Mouse (Mus musculus): Measurements from ENCODE around the gene Gm49366.
A peak's percentile ranks its signal among the peaks of the same experiment; 100 is the strongest.
"Not testable (repeated sequence)": the region's sequence is repeated elsewhere in the genome, so short reads cannot be mapped to it uniquely, and the experiment has no call there.

The Gm49366 gene

DNA sequence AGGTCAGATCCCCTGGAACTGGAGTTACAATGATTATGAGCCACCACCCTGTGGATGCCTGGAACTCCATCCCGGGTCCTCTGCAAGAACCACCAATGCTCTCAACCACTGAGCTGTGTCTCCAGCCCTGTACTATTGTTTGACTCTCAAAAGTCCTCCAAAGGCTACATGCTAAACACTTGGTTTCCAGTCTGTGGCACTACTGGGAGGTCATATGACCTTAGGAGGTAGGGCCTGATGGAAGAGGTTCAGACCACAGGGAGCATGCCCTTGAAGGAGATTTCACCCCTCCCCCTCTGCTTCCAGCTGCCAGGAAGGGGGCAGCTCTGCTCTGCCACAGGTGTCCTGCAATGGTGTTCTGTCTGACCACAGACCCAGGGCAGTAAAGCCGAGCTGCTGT, 5.4 kb upstream of the Gm49366 start:
- not testable (repeated sequence) for DNase-seq

DNA sequence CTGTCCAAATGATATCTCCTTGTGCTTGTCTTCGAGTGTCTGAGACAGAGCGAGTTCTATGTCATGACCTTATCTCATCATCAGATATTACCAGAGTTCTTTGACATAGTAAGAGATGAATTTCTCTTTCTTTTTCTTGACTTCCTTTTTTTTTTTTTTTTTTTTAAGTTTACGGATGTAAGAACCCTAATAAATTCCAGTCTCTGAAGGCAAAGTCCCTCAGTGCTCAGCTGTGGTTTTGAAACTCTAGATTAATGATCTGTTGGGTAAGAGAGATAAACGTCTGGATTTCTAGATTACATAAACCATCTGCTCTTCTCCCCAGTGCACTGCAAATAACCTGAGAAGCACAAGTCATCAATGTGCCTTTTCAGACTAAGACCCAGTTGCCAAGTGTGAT, 4.6 kb upstream of the Gm49366 start:
- DNase-seq = no peak

DNA sequence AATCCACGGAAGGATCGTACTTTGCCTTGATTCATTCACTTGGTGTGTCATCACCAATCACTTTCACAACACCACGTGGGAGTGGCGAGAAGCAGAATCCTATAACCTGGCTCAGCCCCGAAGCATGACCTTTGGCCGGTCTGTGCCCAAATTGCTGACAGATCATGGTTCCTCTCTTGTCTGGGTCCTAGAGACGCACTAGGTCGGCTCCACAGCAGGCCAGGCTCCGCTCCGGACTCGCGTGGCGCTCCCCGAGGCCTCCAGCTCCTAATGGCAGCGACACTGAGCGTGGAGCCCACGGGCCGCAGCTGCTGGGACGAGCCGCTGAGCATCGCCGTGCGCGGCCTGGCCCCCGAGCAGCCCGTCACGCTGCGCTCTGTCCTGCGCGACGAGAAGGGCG, 494 bp upstream of the Gm49366 start, which contains the start of gene Acot4:
Gene Acot4, plus strand, starts transcription at position 139 of the 400 bp plus-strand sequence.
- DNase-seq = peak; percentile 83 to 90

DNA sequence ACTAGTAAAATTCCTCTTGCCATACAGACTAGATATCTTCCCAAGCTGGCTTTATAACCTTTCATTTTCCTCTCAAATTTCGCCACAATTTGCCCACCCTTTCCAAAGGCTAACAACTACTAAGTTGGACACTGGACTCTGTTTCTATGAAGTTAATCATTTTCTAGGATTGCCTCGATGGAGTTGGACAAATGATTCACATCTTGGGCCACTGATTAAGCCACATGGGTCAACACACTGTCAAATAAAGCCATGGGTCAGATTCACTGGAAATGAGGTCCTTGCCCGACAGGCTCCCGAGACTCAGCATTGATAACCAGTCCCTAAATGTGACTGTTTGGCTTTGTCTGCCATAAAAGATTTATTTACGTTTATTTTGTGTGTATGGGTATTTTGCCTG, 3.5 kb downstream of the Gm49366 start:
- DNase-seq = peak; percentile 64 to 85

DNA sequence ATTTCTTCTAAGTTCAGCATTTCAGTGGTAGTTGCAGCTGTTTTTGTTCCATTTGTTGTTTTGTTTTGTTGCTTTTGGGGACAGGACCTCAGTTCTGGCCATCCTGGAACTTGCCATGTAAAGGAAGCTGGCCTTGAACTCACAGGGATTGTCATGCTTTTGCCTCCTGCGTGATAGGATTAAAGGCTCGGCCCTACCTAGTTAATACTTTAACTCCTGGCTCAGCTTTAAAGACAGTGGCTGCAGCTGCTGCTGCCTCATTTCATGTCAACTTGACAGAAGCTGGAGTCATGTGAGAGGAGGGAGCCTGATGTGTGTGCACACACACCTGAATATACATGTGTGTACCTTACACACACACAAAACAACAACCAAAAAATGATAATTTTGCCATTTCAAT, 5.3 kb downstream of the Gm49366 start:
- DNase-seq = peak; percentile 42 to 60

DNA sequence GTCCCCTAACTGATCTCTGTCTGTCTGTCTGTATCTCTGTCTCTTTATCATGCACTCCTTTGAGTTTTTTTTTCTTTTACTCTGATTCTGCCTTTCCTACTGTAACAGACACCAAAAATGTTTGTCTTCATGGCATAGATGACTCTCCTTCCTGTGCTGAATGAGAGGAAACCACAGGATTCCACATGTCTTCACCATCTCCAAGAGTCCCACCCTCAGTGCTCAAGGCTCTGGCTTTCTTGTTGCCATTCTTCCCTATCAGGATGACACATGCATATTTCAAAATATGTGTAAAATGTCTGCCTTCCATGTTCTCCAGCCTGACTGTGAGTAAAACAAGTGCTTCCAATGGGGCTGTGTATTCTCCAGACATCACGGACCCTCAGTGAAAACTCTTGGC, 8.2 kb downstream of the Gm49366 start:
- no peak for DNase-seq

DNA sequence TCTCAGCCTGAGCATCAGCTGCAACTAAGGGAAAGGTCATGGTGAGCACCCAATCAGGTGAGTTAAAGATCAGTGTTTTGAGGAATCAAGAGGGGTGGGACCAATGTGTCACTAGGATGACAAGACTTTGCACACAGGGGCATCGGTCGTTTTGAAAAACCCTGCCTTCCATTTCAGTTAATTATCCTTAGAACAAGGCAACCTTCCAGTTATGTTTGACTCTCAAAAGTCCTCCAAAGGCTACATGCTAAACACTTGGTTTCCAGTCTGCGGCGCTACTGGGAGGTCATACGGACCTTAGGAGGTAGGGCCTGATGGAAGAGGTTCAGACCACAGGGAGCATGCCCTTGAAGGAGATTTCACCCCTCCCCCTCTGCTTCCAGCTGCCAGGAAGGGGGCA, 12.0 kb downstream of the Gm49366 start:
- peak; percentile 74 to 82 for DNase-seq

DNA sequence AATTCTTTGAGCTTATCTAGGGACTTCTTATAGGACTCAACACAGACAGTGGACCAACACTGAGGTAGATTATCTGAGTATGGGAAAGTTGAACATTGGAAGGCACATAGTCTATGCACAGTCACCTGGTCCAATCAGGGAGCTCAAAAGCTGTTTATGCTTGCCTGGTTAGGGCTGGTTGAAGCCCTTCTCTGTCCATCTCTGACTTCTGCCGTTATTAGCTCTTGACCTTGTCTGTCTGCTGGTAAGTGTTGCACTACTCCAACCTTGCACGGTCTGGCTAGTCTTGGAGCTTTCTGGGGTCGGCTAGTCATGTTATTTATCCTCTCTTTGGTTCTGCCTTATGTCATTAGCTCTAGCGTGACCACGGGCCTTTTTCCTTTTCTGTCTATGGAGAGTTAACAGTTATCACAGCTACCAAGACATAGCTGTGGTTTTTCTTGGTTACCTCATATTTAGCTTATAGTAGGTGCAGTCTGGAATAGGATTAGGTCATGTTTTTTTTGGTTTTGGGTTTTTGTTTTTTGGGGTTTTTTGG, 13.3 kb downstream of the Gm49366 start, which contains the start of gene Acot3:
Gene Acot3, plus strand, starts transcription at position 208 of the 538 bp plus-strand sequence.
- DNase-seq = peak; percentile 36 to 66

DNA sequence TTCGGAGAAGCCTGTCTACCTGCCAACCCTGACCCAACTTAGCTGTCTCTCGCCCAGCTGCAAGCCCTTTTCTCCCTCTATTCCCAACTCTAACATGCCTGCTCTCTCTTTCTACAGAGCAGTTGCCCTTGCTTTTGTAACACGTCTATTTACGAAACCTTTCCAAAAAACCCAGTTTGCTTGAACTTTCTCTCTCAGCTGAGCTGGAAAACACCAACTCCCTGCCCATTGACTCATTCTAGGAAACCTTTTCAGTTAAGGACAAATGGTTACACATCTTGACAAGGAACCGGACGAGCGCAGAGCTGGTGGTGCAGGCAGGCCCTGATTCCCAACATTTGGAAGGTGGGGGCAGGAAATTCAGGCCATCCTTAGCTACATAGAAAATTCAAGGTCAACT, 13.9 kb downstream of the Gm49366 start:
- DNase-seq = peak in 1 of 2 experiments; percentile 39

DNA sequence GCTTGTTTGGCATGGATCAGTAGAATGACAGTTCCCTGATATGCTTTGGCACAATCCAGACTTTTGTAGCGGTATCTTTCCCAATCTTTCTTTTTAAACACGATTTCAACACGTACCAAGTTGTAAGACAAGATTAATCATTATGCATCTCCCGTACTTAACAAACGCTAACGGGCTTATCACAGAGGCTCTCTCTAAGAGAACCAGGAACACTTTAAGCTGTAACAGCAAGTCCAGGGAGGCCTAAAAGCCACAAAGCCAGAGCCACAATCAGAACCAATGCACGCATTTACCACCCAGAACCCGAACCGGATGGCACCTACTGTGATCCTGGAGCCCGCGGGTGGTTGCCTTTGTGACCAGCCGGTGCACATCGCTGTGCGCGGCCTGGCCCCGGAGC, 14.4 kb downstream of the Gm49366 start:
- peak in 1 of 2 experiments; percentile 47 for DNase-seq

DNA sequence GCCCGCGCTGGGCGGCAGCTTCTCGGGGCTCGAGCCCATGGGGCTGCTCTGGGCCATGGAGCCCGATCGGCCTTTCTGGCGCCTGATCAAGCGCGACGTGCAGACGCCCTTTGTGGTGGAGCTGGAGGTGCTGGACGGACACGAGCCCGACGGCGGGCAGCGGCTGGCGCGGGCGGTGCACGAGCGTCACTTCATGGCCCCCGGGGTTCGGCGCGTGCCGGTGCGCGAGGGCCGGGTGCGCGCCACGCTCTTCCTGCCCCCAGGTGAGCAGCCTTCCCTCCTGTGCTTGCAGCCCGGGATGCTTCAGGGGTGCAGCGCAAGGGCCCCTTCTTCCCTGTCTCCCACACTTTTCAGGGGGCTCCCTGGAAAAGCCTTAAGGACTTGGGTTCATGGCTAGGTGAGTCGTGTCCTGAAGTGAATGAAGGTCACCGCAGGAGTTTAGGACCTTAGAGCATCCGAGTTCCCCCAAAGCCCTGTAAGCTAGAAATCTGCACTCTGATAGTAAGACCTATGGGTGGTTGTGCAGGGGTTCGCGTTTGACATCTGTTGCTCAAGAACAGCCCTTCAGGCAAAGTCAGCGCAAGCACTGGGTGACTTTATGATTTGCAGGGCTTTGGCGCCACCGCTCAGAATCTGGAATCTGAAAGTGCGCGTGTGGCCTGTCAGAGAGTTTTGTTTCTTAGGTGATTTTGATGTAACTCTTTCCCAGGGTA, 15.1 kb downstream of the Gm49366 start:
- DNase-seq = peak; percentile 71 to 73

DNA sequence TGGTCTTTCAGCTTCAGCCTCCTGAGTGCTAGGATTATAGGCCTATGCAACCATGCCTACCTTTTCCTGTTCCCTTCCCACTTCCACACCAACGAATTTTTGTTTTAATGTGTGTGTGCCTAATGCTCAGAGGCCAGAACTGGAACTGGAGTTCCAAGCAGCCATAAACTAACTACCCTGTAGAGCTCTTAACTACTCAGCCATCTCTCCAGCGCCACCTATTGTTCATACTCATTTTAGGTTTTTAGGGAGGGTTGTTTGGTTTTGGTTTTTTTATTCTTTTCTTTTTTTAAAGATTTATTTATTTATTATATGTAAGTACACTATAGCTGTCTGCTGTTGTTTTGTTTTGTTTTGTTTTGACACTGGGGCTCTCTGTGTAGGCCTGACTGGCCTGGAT, 22.2 kb downstream of the Gm49366 start:
- peak; percentile 33 to 54 for DNase-seq

DNA sequence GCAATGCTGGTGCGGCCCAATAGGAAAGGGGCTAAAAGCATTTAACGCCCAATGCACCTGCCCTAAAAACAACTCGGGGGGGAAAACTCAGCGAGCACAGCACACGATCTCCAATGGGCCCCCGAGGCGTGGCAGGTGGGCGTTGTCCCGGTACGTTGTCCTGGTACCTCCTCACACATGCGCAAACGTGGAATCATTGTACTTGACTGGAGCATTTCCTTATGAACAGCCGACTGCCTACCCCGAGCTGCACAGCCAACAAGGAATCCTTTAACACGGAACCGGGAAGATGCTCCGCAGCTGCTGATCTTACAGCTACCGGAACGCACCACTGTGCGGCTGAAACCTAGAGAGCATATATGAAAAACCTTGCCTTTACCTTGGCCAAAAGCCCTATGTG, 23.6 kb downstream of the Gm49366 start:
- no peak for DNase-seq

DNA sequence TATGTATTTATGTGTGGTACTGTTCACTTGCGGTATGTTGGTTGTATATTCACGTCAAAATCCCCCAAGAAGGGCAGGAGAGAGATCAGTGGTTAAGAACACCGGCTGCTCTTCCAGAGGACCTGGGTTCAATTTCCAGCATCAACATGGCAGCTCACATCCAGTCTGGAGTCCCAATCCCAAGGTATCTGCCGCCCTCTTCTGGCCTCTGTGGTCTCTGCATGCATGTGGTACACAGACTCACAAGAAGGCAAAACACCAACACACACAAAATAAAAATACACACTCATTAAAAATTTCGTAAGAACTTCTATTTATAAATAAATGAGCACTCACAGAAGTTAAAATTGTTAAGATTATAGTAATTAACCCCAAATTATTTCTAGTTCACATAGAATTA, 24.5 kb downstream of the Gm49366 start:
- DNase-seq = peak in 1 of 2 experiments; percentile 71

DNA sequence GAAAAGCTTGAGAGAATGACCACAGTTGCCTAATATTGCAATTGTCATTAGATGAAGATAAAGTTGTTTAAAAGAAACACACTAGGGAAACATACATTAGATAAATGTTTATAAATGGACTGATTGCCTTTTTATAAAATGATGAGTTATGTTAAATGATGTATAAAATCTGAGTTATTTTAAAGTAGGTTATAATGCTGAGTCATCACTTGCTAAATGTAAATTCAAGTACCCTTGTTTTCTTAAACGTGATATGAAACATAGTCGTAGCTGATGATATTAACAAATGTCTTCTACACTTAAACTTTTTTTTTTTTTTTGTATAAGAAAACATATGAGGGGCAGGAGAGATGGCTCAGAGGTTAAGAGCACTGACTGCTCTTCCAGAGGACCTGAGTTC, 25.1 kb downstream of the Gm49366 start:
- DNase-seq = no peak

DNA sequence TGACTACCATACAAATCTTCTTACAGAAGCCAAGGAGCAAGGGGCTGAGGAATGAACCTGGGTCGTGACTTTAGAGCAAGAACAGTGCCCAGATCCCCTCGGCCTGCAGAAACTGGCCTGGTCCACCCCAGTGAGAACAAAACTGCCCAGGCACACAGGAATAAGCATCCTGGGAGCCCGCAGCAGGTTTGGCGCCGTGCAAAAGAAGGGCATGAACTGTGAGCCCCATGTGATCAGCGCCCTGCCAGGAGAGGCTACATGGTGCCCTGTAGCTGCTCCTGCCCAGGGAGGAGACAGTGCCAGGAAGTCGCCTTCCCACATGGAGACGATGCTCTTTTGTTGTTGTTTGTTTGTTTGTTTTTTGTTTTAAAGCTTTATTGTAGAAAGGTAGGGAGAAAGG, 25.9 kb downstream of the Gm49366 start:
- peak; percentile 71 to 78 for DNase-seq

DNA sequence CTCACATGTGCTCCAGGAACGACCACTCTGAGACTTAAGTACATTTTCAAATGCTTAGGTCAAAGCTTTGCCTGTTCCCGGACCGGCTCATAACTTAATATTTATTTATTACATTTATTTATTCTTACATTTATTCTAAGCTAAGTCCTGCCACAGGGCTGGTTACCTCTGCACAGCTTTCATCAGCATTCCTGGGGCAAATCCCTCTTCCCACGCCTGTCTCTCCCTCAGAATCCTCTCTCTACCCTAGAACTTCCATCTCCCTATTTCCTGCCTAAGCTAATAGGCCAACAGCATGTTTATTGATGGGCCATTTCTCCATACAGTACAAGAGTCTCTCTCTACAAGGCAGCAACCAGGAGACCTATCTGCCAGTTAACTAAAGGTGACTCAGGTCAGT, 29.0 kb downstream of the Gm49366 start:
- no peak for DNase-seq

DNA sequence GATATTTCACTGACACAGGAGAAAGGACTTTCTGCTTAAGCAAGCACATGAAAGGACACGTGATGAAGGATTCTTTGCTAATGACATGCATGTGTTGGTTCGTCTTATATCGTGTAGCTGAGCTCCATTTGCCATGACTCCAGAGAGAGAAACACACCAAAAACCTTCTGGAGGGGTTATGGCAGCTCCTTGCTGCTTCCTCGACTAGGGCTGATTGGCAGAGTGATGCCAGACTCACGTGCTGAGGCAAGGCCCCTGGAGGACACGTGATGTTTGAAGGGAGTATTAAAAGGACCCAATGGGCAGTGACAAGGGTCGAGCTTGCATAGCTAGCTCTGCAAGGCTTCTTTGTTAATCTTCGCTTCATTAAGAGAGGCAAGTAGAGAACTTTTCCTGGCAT, 29.6 kb downstream of the Gm49366 start:
- no peak for DNase-seq

DNA sequence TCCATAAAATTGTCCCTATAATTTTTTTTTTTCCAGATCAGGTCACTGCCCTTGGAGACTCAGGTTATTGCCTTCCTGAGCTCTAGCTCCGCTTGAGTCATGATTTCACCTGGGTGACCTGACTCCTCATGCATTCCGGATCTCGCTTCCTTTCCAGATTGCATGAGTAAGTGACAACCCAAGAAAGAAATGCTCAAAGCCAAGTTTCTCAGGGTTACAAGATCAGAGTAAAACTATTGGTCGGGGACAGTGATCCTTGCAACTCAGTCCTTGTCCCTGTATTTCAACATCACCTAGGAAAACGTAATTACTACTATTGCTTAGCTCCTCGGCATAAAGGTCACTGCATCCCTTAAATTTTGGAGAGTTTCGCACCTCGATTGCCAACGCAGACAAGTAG, 30.3 kb downstream of the Gm49366 start, which contains the start of gene Acot5:
Gene Acot5, plus strand, starts transcription at position 340 of the 400 bp plus-strand sequence.
- DNase-seq = peak; percentile 23 to 42

DNA sequence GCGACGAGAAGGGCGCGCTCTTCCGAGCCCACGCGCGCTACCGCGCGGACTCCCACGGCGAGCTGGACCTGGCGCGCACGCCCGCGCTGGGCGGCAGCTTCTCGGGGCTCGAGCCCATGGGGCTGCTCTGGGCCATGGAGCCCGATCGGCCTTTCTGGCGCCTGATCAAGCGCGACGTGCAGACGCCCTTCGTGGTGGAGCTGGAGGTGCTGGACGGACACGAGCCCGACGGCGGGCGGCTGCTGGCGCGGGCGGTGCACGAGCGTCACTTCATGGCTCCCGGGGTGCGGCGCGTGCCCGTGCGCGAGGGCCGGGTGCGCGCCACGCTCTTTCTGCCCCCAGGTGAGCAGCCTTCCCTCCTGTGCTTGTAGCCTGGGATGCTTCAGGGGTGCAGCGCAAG, 30.8 kb downstream of the Gm49366 start:
- DNase-seq = peak; percentile 38 to 63

DNA sequence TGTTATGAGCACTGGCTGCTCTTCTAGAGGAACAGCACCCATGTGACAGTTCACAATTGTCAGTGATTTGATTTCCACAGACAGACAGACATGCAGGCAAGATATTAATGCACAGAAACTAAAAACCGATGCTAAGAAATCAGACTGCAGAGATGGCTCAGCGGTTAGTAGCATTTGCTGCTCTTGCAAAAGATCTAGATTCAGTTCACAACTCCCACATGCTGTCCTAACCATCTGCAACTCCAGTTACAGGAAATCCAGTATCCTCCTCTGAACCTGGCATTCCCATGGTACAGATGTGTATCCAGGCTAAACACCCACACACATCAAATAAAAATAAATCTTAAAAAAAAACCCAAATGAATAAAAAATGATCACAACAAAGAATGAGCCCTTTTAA, 33.0 kb downstream of the Gm49366 start:
- no peak for DNase-seq

DNA sequence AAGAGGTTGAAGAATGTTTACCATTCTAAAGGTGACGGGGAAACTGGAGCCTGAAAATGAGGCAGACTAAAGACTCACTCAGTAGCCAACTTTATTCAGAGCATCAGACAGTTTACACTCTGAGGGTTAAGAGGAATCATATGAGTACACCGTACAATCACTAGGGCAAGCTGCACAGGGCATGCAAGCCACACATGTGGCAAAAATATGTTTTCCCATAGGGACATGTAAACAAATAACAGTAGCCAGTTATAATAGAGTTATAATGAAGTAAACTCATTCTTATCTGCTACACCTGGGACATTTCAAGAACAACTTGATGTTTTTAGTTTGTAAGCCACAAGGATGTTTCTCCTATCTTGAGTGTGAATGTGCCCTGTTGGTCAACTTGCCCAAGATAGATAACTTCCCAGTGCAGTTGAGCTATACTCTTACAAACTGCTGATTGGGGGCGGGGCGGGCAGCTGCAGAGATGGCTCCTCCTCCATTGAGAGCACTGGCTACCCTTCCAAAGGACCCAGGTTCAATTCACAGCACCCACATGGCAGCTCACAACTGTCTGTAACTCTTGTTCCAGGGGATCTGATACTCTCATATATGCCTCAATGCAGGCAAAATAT, 38.7 kb downstream of the Gm49366 start:
- no peak for DNase-seq

DNA sequence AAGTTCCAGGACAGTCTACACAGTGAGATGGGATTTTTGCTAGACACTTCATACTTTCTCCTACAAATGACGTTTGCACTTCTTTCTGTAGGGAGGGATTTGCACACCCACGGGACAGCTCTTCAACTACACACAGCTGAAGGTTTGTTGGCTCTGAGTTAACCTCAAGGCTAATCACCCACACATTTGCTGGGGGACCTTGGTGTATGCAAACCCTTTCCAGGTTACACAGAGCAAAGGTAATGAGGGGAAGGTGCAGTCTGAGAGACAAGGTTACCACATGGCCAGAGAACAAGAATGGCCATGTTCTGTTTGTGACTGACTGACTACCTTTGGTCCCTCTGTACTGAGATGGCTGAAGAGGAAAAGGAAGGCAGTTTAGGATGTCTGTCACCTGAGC, 45.1 kb downstream of the Gm49366 start:
- no peak for DNase-seq

DNA sequence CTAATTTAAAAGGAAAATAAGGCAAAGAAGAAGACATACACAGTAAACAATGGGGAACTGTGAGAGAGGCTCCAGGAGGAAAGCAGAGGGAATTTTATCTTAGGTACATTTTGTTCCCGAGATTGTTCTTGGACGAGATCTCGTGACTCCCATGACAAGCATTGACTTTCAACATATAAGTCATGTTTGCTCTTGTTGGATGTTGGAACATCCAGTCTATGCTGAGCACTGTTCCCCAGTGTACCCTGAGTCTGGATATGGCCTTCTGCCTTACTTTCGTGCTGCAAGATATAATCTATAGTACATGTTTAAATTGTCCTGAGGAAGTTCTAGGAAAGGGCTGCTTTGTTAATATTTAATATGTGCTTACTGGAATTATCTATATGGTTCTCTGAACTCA, 45.8 kb downstream of the Gm49366 start:
- DNase-seq = no peak
